Mouse (Mus musculus): Measurements from ENCODE around the gene Notch4.
A peak's percentile ranks its signal among the peaks of the same experiment; 100 is the strongest.

- peak; percentile 46 for TF ChIP-seq CTCF (IDR thresholded peaks at IDR 0.05; ENCODE audit: low read depth)
- no peak for TF ChIP-seq EP300 (IDR thresholded peaks at IDR 0.05; ENCODE audit: low read depth)
Measured at GRCm38 (mm10) chr17:34559895-34560294, 4.2 kb upstream of the Notch4 start.
